12 mouse cellular contexts compared by ENCODE assay signal in genomic region chr13:16018807-16019510, GRCm38 (mm10). TPM values are rescaled to one million over a fixed set of nuclear protein-coding genes. Genes with fewer than 3 reads are reported as not detected.
A peak's percentile ranks its signal among the peaks of the same experiment; 100 is the strongest.
DNase-seq lines count a peak whose midpoint lies in the region; ATAC-seq and TF ChIP-seq lines count a peak whose summit lies in the region.
"Had no signal": no experiment of that assay in that cellular context is flagged by ENCODE, and none has a peak within 500 bp of the region (broad histone marks: within the 10 kb centered on the region; RNA-seq: fewer than 3 reads in every experiment).

No protein-coding gene starts in this region.

- H3K4me3 ChIP-seq in embryonic facial prominence, embryonic 11.5 days (ENCODE audit: low read depth, low read length), result peak overlapping the region; percentile 42; the same call in 1 of the 2 replicates
- H3K4me3 ChIP-seq in embryonic facial prominence, embryonic 10.5 days, result no peak overlapping the region
- H3K4me3 ChIP-seq in layer of hippocampus, adult 2 months, result peak overlapping the region; percentile 63
- H3K4me3 ChIP-seq in embryonic facial prominence, embryonic 15.5 days (replicated peaks), result peak overlapping the region; percentile 50
- H3K4me3 ChIP-seq: hindbrain, embryonic 10.5 days had no signal

- no peak for DNase-seq in embryonic facial prominence, embryonic 11.5 days (ENCODE audit: low spot score)
- no peak for DNase-seq in embryonic facial prominence, embryonic 10.5 days (ENCODE audit: low spot score)
- DNase-seq in layer of hippocampus, adult 2 months (ENCODE audit: low spot score in 2 of 2), result no peak
- no peak for DNase-seq in layer of hippocampus, postnatal 14 days (ENCODE audit: low spot score in 2 of 2)
- no peak for DNase-seq in spleen, postnatal 4 days (ENCODE audit: low spot score in 2 of 2)
- no peak for DNase-seq in ovary, adult 18-20 months (ENCODE audit: low spot score)
- DNase-seq: cerebellum, adult 8-10 months; kidney, adult 18-20 months; layer of hippocampus, adult 9-11 months had no signal

- H3K9ac ChIP-seq in embryonic facial prominence, embryonic 11.5 days (replicated peaks; ENCODE audit: low read length), result no peak overlapping the region
- H3K9ac ChIP-seq in embryonic facial prominence, embryonic 15.5 days, result no peak overlapping the region

- 0 out of 2 replicates have a peak, but pooled peaks cover 3% of the 10 kb centered on the region for H3K27me3 ChIP-seq in embryonic facial prominence, embryonic 11.5 days (ENCODE audit: control insufficient read depth, insufficient read depth, low read length)
- peaks cover 56% of the 10 kb centered on the region for H3K27me3 ChIP-seq in embryonic facial prominence, embryonic 10.5 days (replicated peaks; ENCODE audit: low read depth, poor library complexity, severe bottlenecking)
- peaks cover 12% of the 10 kb centered on the region; the same call in 1 of the 2 replicates for H3K27me3 ChIP-seq in embryonic facial prominence, embryonic 15.5 days

- no peak for ATAC-seq in embryonic facial prominence, embryonic 11.5 days (replicated peaks; ENCODE audit: insufficient number of reproducible peaks, low FRiP score, low TSS enrichment, low read depth)
- no peak for ATAC-seq in embryonic facial prominence, embryonic 15.5 days (ENCODE audit: insufficient number of reproducible peaks, low FRiP score, low TSS enrichment, low read depth)
- peak; percentile 40 for ATAC-seq in megakaryocyte progenitor cell, adult 5-6 weeks (replicated peaks; ENCODE audit: poor library complexity)

- H3K36me3 ChIP-seq in embryonic facial prominence, embryonic 11.5 days (replicated peaks; ENCODE audit: control insufficient read depth, insufficient read depth, low read depth, low read length), result no peaks in the 10 kb centered on the region
- no peaks in the 10 kb centered on the region for H3K36me3 ChIP-seq in embryonic facial prominence, embryonic 10.5 days (replicated peaks)
- no peaks in the 10 kb centered on the region for H3K36me3 ChIP-seq in embryonic facial prominence, embryonic 15.5 days
- H3K36me3 ChIP-seq: hindbrain, embryonic 10.5 days had no signal

- WGBS in embryonic facial prominence, embryonic 11.5 days, result 73% methylated on average over 3 of the region's 3 CpGs
- WGBS in embryonic facial prominence, embryonic 10.5 days, result 83% methylated on average over 3 of the region's 3 CpGs
- 60% methylated on average over 3 of the region's 3 CpGs for WGBS in embryonic facial prominence, embryonic 15.5 days

- no peak overlapping the region for H3K4me2 ChIP-seq in embryonic facial prominence, embryonic 11.5 days (ENCODE audit: low read depth, low read length)
- H3K4me2 ChIP-seq in embryonic facial prominence, embryonic 15.5 days (replicated peaks), result peak overlapping the region; percentile 73

- H3K27ac ChIP-seq in embryonic facial prominence, embryonic 11.5 days (replicated peaks; ENCODE audit: low read depth, low read length), result no peak overlapping the region
- H3K27ac ChIP-seq in embryonic facial prominence, embryonic 10.5 days (replicated peaks), result no peak overlapping the region
- H3K27ac ChIP-seq in layer of hippocampus, adult 2 months, result peak overlapping the region; percentile 18; the same call in 1 of the 2 replicates
- 0 out of 2 replicates have a peak overlapping the region, but pooled peaks have one; percentile 28 for H3K27ac ChIP-seq in embryonic facial prominence, embryonic 15.5 days (replicated peaks)
- H3K27ac ChIP-seq: hindbrain, embryonic 10.5 days had no signal

- H3K4me1 ChIP-seq in embryonic facial prominence, embryonic 11.5 days (ENCODE audit: control insufficient read depth, insufficient read depth, low read length), result no peaks in the 10 kb centered on the region
- peaks cover 23% of the 10 kb centered on the region for H3K4me1 ChIP-seq in embryonic facial prominence, embryonic 10.5 days
- peaks cover 5% of the 10 kb centered on the region; the same call in 1 of the 2 replicates for H3K4me1 ChIP-seq in embryonic facial prominence, embryonic 15.5 days

- TF ChIP-seq CTCF in layer of hippocampus, adult 2 months (conservative IDR thresholded peaks at IDR 0.05), result no peak

- H3K9me3 ChIP-seq in embryonic facial prominence, embryonic 11.5 days (replicated peaks; ENCODE audit: control insufficient read depth, low read length), result no peaks in the 10 kb centered on the region
- H3K9me3 ChIP-seq in embryonic facial prominence, embryonic 10.5 days, result no peaks in the 10 kb centered on the region
- H3K9me3 ChIP-seq in embryonic facial prominence, embryonic 15.5 days (replicated peaks), result no peaks in the 10 kb centered on the region
- H3K9me3 ChIP-seq: hindbrain, embryonic 10.5 days had no signal

RNA-seq across cellular contexts. Expression of gene Inhba, which starts 7.3 kb away (rescaled TPM):
- polyA plus RNA-seq in embryonic facial prominence, embryonic 11.5 days (2014; fragmentation: Nextera tagmentation; extraction: Ambion mirVana), result 4.4 and 4.5 TPM in 2 replicates
- 0.25 and 1.6 TPM in 2 replicates for polyA plus RNA-seq in embryonic facial prominence, embryonic 10.5 days (2016; fragmentation: Nextera tagmentation; extraction: Ambion mirVana)
- 10 to 100 TPM; 11.7 to 11.8 TPM for total RNA-seq in layer of hippocampus, adult 2 months (2021)
- total RNA-seq in layer of hippocampus, postnatal 14 days (2021), result 1 to 10 TPM; 4.7 to 4.9 TPM
- polyA plus RNA-seq in embryonic facial prominence, embryonic 15.5 days (2015; fragmentation: Nextera tagmentation; extraction: Ambion mirVana), result 21.6 and 28.7 TPM in 2 replicates
- total RNA-seq in megakaryocyte progenitor cell, adult 5-6 weeks (2015), result 0.86 and 1.8 TPM in 2 replicates
- total RNA-seq in megakaryocyte progenitor cell, adult 5-6 weeks (2017), result 0.75 and 1.1 TPM in 2 replicates

Comparison
In these comparisons a context has a peak if more than half of its experiments do, and no peak if none do; other contexts are left out.
1. H3K27ac ChIP-seq: peak in layer of hippocampus, adult 2 months (single experiment) and embryonic facial prominence, embryonic 15.5 days (single experiment); none in embryonic facial prominence, embryonic 11.5 days (single experiment) and embryonic facial prominence, embryonic 10.5 days (single experiment).